Mouse (Mus musculus): ENCODE results near the gene Asap3.

DNA sequence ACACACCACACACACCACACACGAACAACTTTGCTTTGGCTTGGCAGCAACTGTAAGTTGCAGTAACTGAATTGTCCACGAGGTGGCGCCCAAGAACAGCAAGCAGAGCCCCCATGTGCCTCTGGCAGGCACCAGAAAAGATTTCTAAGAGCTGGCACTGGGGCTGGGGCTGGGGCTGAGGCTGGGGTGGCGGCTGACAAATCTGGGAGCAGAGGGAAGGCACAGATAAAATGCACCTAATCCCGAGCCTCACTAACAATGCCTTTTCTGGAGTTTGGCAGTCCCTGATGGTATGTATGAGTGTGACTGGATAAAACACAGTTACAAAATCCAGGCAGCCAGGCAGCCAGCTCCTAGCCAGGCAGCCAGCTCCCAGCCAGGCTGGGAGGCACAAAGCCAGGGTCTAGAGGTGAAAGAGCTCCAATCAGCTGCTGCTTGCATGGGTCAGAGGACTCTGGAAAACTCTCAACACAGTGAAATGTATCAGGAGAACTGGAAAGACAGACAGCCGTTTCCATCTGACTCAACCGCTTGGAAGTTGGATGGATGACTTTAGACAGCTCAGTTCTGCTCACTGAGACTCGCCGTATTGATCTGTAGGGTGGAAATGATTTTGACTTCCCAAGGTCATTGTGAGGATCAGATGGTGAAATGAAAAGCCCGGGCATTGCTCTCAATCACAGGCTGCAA is 54.5 kb downstream of the Asap3 start:
- TF ChIP-seq CTCF (IDR thresholded peaks at IDR 0.05; ENCODE audit: borderline replicate concordance, insufficient read depth, low read length), result peak; percentile 78
- TF ChIP-seq POLR2A (IDR thresholded peaks at IDR 0.05; ENCODE audit: low read depth, low read length), result no peak

Data from embryonic fibroblast, embryonic 13.5 days (primary cell).